Mouse (Mus musculus): ENCODE measurements around the gene Pdcd2l.

Pdcd2l gene

GRCm38 (mm10) chr7:34196132-34197128, at the start of gene Pdcd2l:
TSS of gene Pdcd2l (minus strand) at chr7:34196661.
- DNase-seq (ENCODE audit: low read depth, low spot score) = peak; percentile 94

- DNase-seq (ENCODE audit: low read depth, low spot score) = peak; percentile 60
Measured at GRCm38 (mm10) chr7:34242176-34242575, 45.7 kb upstream of the Pdcd2l start.

GRCm38 (mm10) chr7:34238086-34238485, 41.6 kb upstream of the Pdcd2l start:
- DNase-seq (ENCODE audit: low read depth, low spot score) = no peak

- peak; percentile 40 for DNase-seq (ENCODE audit: low read depth, low spot score)
Measured at GRCm38 (mm10) chr7:34235602-34236001, 39.1 kb upstream of the Pdcd2l start.

GRCm38 (mm10) chr7:34234610-34235561, 38.4 kb upstream of the Pdcd2l start:
- DNase-seq (ENCODE audit: low read depth, low spot score) = no peak

GRCm38 (mm10) chr7:34233909-34234609, 37.6 kb upstream of the Pdcd2l start:
- DNase-seq (ENCODE audit: low read depth, low spot score) = peak; percentile 100

- no peak for DNase-seq (ENCODE audit: low read depth, low spot score)
Measured at GRCm38 (mm10) chr7:34232785-34233725, 36.6 kb upstream of the Pdcd2l start.

GRCm38 (mm10) chr7:34230116-34230515, 33.7 kb upstream of the Pdcd2l start, which contains the start of gene Gpi1:
TSS of gene Gpi1 (minus strand) at chr7:34230336.
- peak; percentile 85 for DNase-seq (ENCODE audit: low read depth, low spot score)

GRCm38 (mm10) chr7:34229691-34230111, 33.2 kb upstream of the Pdcd2l start:
- peak; percentile 46 for DNase-seq (ENCODE audit: low read depth, low spot score)

- no peak for DNase-seq (ENCODE audit: low read depth, low spot score)
Measured at GRCm38 (mm10) chr7:34229153-34229552, 32.7 kb upstream of the Pdcd2l start.

- DNase-seq (ENCODE audit: low read depth, low spot score) = no peak
Measured at GRCm38 (mm10) chr7:34228641-34229040, 32.2 kb upstream of the Pdcd2l start.

- no peak for DNase-seq (ENCODE audit: low read depth, low spot score)
Measured at GRCm38 (mm10) chr7:34226846-34227245, 30.4 kb upstream of the Pdcd2l start.

GRCm38 (mm10) chr7:34226086-34226485, 29.6 kb upstream of the Pdcd2l start:
- DNase-seq (ENCODE audit: low read depth, low spot score) = no peak

- no peak for DNase-seq (ENCODE audit: low read depth, low spot score)
Measured at GRCm38 (mm10) chr7:34224308-34224707, 27.8 kb upstream of the Pdcd2l start.

GRCm38 (mm10) chr7:34222340-34222739, 25.9 kb upstream of the Pdcd2l start:
- DNase-seq (ENCODE audit: low read depth, low spot score) = no peak

GRCm38 (mm10) chr7:34221594-34222250, 25.3 kb upstream of the Pdcd2l start:
- no peak for DNase-seq (ENCODE audit: low read depth, low spot score)

GRCm38 (mm10) chr7:34218496-34218895, 22.0 kb upstream of the Pdcd2l start:
- DNase-seq (ENCODE audit: low read depth, low spot score) = no peak

GRCm38 (mm10) chr7:34216474-34216873, 20.0 kb upstream of the Pdcd2l start:
- no peak for DNase-seq (ENCODE audit: low read depth, low spot score)

- DNase-seq (ENCODE audit: low read depth, low spot score) = no peak
Measured at GRCm38 (mm10) chr7:34215481-34215880, 19.0 kb upstream of the Pdcd2l start.

GRCm38 (mm10) chr7:34214644-34215043, 18.2 kb upstream of the Pdcd2l start:
- DNase-seq (ENCODE audit: low read depth, low spot score) = no peak
